Mouse (Mus musculus) heart, adult 11 months (tissue): ENCODE data around the gene Rfc4.
A peak's percentile ranks its signal among the peaks of the same experiment; 100 is the strongest.

Source experiments
- DNase-seq: peaks from one replicate; pipeline ENCODE4 v3.0.0; 2022

The Rfc4 gene

GRCm38 (mm10) chr16:23132336-23132735, 4.8 kb upstream of the Rfc4 start:
- peak; percentile 43 for DNase-seq

GRCm38 (mm10) chr16:23130303-23130702, 2.8 kb upstream of the Rfc4 start:
- DNase-seq, result no peak

GRCm38 (mm10) chr16:23127311-23127672, 245 bp downstream of the Rfc4 start:
- no peak for DNase-seq

GRCm38 (mm10) chr16:23124398-23124797, 3.1 kb downstream of the Rfc4 start:
- DNase-seq, result peak; percentile 46

- DNase-seq, result peak; percentile 19
Measured at GRCm38 (mm10) chr16:23123104-23123503, 4.4 kb downstream of the Rfc4 start.

- DNase-seq, result peak; percentile 52
Measured at GRCm38 (mm10) chr16:23122446-23122845, 5.1 kb downstream of the Rfc4 start.

- DNase-seq, result peak; percentile 31
Measured at GRCm38 (mm10) chr16:23117173-23117572, 10.4 kb downstream of the Rfc4 start.

- DNase-seq, result no peak
Measured at GRCm38 (mm10) chr16:23115486-23115885, 12.1 kb downstream of the Rfc4 start.

GRCm38 (mm10) chr16:23114339-23115171, 13.0 kb downstream of the Rfc4 start:
- DNase-seq, result peak; percentile 30

GRCm38 (mm10) chr16:23113903-23114302, 13.6 kb downstream of the Rfc4 start:
- no peak for DNase-seq

GRCm38 (mm10) chr16:23112861-23113435, 14.6 kb downstream of the Rfc4 start:
- peak; percentile 19 for DNase-seq

GRCm38 (mm10) chr16:23112348-23112747, 15.2 kb downstream of the Rfc4 start:
- no peak for DNase-seq

GRCm38 (mm10) chr16:23109350-23110280, 17.9 kb downstream of the Rfc4 start:
- no peak for DNase-seq

- peak; percentile 73 for DNase-seq
Measured at GRCm38 (mm10) chr16:23108943-23109342, 18.6 kb downstream of the Rfc4 start.

GRCm38 (mm10) chr16:23107946-23108759, 19.4 kb downstream of the Rfc4 start:
- DNase-seq, result peak; percentile 99

- DNase-seq, result peak; percentile 99
Measured at GRCm38 (mm10) chr16:23107231-23107942, 20.1 kb downstream of the Rfc4 start, which contains the start of gene Eif4a2. Gene Eif4a2, plus strand, starts transcription at chr16:23107444.

- peak; percentile 78 for DNase-seq
Measured at GRCm38 (mm10) chr16:23106121-23106520, 21.4 kb downstream of the Rfc4 start.

GRCm38 (mm10) chr16:23103841-23104240, 23.7 kb downstream of the Rfc4 start:
- DNase-seq, result peak; percentile 70

GRCm38 (mm10) chr16:23103038-23103745, 24.3 kb downstream of the Rfc4 start:
- no peak for DNase-seq

- peak; percentile 90 for DNase-seq
Measured at GRCm38 (mm10) chr16:23102340-23103037, 25.0 kb downstream of the Rfc4 start.
